Mouse (Mus musculus) hindbrain, postnatal 0 days (tissue): ENCODE data around the gene Plpp2. TPM values are rescaled to one million over a fixed set of nuclear protein-coding genes. Genes with fewer than 3 reads are reported as not detected.
A peak's percentile ranks its signal among the peaks of the same experiment; 100 is the strongest.

Experiments
- ATAC-seq: fragments of 200-750 bp; cut with Nextera tagmentation; 2 replicates; pipeline ENCODE4 v1.8.0; 2017; ENCODE audit warnings: mild to moderate bottlenecking, moderate TSS enrichment, moderate library complexity
- DNase-seq: peaks from one replicate; pipeline ENCODE4 v3.0.0-alpha.2; 2015; ENCODE audit warnings: low spot score
- H3K27ac ChIP-seq: fragments of 300-500 bp; sonication (generic); 2 replicates; pipeline ENCODE4 v1.5.1; 2014; ENCODE audit warnings: mild to moderate bottlenecking
- H3K27me3 ChIP-seq: fragments of 300-500 bp; sonication (generic); 2 replicates; pipeline ENCODE4 v1.6.1; 2014; ENCODE audit warnings: low read length, mixed read lengths; ENCODE audit not compliant: insufficient read depth
- H3K36me3 ChIP-seq: fragments of 300-500 bp; sonication (generic); 2 replicates; pipeline ENCODE4 v1.6.1; 2014; ENCODE audit warnings: low read length, mixed read lengths; ENCODE audit not compliant: insufficient read depth
- H3K4me1 ChIP-seq: fragments of 300-500 bp; sonication (generic); 2 replicates; pipeline ENCODE4 v1.6.1; 2014; ENCODE audit warnings: antibody characterized with exemption, low read length, mixed read lengths; ENCODE audit not compliant: insufficient read depth
- H3K4me2 ChIP-seq: fragments of 300-500 bp; sonication (generic); 2 replicates; pipeline ENCODE4 v1.6.1; 2014; ENCODE audit warnings: low read depth, mild to moderate bottlenecking, low read length, moderate library complexity, mixed read lengths
- H3K4me3 ChIP-seq: fragments of 300-500 bp; sonication (generic); 2 replicates; pipeline ENCODE4 v1.5.1; 2014; ENCODE audit warnings: low read length
- H3K9ac ChIP-seq: fragments of 300-500 bp; sonication (generic); replicated peaks from 2 replicates; pipeline ENCODE4 v1.6.1; 2014; ENCODE audit warnings: mild to moderate bottlenecking, low read length, moderate library complexity, mixed read lengths
- H3K9me3 ChIP-seq: fragments of 300-500 bp; sonication (generic); 2 replicates; pipeline ENCODE4 v1.6.1; 2016; ENCODE audit warnings: low read length, mixed read lengths
- CTCF ChIP-seq: IDR thresholded peaks from 2 replicates; pipeline ENCODE4 v1.5.1; 2016; ENCODE audit warnings: antibody characterized with exemption, control low read depth, low read depth
- WGBS: fragments of 180-500 bp; shearing (Covaris S2); extraction: QIAGEN DNeasy Blood & Tissue Kit; methylation state at CpG from one replicate; pipeline ENCODE4 v1.1.7; 2014; 5-methylcytosine and 5-hydroxymethylcytosine counted together
- microRNA-seq, 2 experiments: library from miRNA; unstranded; fragments of <30 nt; microRNA quantifications; one replicate each; pipeline ENCODE4; 2016
- polyA plus RNA-seq: library from polyadenylated mRNA; unstranded; fragments of >200 nt; fragmentation: Nextera tagmentation; extraction: Ambion mirVana; gene quantifications from 2 replicates; pipeline ENCODE4 v1.2.1, GENCODE M21; 2015
- total RNA-seq: library from RNA; depleted of rRNA; stranded (reverse); fragments of >200 nt; gene quantifications from 2 replicates; pipeline ENCODE4 v1.2.3, GENCODE M21; 2014; rRNA removed

Gene Plpp2
- total and polyA plus RNA-seq, 2 experiments from 2014 or later = 17.7 to 30.3 TPM

DNA sequence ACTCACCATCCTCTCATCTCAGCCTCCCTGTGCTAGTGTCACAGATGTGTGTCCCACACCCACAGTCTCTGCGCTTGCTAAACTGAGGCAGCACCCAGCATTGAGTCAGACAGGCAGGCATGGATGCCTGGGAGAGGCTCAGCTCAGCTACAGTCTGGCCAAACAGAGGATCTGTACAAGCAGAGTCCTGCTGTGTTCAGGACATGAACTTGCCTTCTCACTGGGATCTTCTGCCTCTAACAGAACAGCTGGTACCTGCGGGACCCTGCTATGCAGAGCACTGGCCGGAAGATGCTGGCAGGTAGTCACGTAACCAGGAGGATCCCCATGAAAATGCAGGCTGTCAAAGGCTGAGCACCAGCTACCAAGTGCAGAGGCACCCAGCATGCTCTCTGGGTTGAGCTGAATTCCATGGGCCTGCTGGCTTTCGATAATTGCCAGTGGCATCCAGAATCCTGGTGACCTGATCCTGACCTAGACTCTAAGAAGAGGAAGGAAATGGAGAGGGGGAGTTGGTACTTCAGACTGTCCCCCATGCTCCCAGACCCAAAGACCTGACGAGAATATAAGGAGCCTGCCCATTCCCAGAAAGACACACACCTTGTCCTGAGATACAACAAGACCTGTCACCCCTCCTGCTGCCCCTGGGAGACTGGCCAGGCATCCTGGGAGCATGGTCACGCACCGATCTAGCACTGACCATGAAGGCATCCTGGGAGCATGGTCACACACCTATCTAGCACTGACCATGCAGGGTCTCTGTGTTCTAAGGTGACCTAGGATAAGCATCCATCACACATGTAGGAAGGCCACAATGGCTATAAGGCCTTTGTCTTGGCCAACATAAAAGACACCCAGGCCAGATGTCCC lies 7.9 kb downstream of the Plpp2 start:
- Histone ChIP-seq H3K4me3 (no peak overlapping the region), H3K36me3 (no peaks in the 10 kb centered on the region), H3K4me1 (no peaks in the 10 kb centered on the region), H3K9ac (no peak overlapping the region), H3K27me3 (no peaks in the 10 kb centered on the region), H3K27ac (no peak overlapping the region), H3K4me2 (no peak overlapping the region), H3K9me3 (no peaks in the 10 kb centered on the region)
- no peak for TF ChIP-seq CTCF
- 90% methylated on average over 8 of the region's 8 CpGs for WGBS
- DNase-seq = no peak
- ATAC-seq = no peak

DNA sequence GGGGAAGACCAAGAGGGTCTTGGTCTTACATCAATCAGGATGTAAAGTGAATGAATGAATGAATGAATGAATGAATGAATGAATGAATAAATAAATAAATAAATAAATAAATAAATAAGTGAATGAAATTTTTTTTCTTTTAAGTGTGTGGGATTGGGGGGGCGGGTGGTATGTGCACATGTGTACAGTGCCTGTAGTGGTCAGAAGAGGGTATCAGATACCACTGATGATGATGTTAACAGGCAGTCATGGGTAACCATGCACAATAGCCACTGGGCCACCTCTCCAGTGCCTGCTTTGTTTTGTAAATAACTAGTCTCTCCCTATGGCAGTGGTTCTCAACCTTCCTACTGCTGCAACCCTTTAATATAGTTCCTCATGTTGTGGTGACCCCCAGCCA lies 9.2 kb downstream of the Plpp2 start:
- Histone ChIP-seq H3K9ac (no peak overlapping the region), H3K36me3 (no peaks in the 10 kb centered on the region), H3K4me3 (no peak overlapping the region), H3K4me2 (no peak overlapping the region), H3K9me3 (no peaks in the 10 kb centered on the region), H3K27me3 (no peaks in the 10 kb centered on the region), H3K4me1 (no peaks in the 10 kb centered on the region), H3K27ac (no peak overlapping the region)
- ATAC-seq = no peak
- DNase-seq = no peak
- 93% methylated on average over 1 of the region's 1 CpGs for WGBS
- no peak for TF ChIP-seq CTCF

DNA sequence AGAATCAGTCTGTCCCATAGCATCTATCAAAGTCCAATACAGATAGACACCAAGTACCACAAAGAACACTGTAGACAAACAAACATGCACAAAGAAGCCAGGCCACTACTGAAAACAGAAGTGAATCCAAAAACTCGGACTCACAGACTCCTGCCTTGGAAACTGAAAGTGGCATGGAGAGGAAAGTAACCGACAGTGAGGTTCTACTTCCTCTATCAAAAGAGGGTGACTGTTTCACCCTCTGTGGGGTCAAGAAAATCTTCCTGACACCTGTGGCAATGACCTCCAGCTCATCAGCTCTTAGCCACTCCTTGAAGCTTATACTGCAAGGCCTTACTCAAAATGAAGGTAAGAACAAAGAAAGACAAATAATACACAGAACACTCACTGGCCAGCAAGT lies 26.9 kb downstream of the Plpp2 start:
- ATAC-seq = no peak
- 92% methylated on average over 2 of the region's 2 CpGs for WGBS
- TF ChIP-seq CTCF = no peak

DNA sequence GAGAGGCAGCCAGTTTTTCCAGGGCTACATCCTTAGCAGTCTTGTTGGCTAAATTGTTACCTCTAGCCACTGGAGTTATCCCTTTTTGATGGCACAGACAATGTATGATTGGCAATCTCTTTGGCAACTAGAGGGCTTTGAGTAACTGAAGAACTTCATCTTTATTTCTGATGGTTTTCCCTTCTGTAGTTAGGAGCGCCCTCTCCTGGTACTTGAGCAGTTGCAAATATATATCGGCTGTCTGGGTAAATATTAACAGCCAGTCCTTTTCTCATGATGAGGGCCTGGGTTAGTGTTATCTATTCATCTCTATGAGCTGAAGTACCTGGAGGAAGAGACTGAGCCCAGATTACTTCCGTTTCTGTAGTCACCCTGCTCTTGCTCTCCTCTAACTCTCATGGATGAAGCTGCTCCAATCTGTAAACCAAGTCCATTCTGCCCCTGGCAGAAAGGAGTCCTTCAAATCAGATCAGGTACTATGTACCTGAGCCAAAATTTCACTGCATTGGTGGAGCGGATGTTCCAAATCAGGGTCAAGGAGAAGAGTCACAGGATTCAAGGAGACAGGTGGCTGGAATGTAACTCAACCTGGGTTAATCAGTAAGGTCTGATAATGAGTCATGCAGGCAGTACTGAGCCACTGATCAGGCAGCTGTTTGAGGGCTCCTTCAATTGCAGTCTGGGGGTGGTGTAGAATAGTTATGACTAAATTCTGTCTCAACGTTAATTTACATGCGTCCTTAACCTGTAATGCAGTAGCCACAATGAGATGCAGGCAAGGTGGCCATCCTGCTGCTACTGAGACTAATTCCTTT lies 30.6 kb downstream of the Plpp2 start:
- 68% methylated on average over 6 of the region's 6 CpGs for WGBS
- Histone ChIP-seq H3K36me3 (no peaks in the 10 kb centered on the region), H3K27ac (no peak overlapping the region), H3K9ac (no peak overlapping the region), H3K4me2 (no peak overlapping the region), H3K27me3 (no peaks in the 10 kb centered on the region), H3K4me1 (no peaks in the 10 kb centered on the region), H3K4me3 (no peak overlapping the region), H3K9me3 (no peaks in the 10 kb centered on the region)
- ATAC-seq = no peak
- peak; percentile 31 for DNase-seq
- TF ChIP-seq CTCF = peak; percentile 19

More for the DNA sequence above, 26.9 kb downstream of the Plpp2 start:
- DNase-seq = no peak
- H3K36me3 ChIP-seq = no peaks in the 10 kb centered on the region
- H3K9ac ChIP-seq = no peak overlapping the region
- H3K9me3 ChIP-seq = no peaks in the 10 kb centered on the region
- H3K4me2 ChIP-seq = no peak overlapping the region
- H3K4me3 ChIP-seq = no peak overlapping the region
- H3K4me1 ChIP-seq = no peaks in the 10 kb centered on the region
- H3K27me3 ChIP-seq = no peaks in the 10 kb centered on the region
- no peak overlapping the region for H3K27ac ChIP-seq

DNA sequence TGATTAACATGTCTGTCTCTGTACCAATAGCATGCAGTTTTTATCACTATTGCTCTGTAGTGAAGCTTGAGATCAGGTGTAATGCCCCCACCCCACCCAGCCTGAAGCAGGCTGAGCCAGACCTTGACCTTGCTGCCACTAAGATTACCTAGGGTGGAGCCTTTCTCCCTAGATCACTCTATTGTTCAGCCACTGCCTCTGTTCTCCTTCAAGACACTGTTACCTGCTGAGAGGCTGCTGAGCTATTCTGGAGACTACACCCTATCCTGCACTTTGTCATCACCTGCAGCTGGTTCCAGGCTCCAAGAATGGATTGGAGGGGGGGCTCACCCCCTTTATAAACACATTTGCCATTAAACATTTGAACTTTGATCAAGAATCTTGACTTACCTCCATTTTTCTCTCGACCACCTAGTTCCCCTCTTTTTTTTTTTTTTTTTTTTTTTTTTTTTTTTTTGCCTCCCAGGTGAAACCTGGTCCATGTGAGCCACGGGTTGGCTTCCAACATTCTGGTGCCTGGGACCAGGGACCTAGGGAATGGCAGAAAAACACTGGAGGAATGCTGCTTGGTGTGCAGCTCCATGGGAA lies 36.8 kb downstream of the Plpp2 start:
- Histone ChIP-seq H3K36me3 (no peaks in the 10 kb centered on the region), H3K4me1 (no peaks in the 10 kb centered on the region), H3K4me2 (no peak overlapping the region), H3K9me3 (no peaks in the 10 kb centered on the region), H3K9ac (no peak overlapping the region), H3K27ac (no peak overlapping the region), H3K27me3 (no peaks in the 10 kb centered on the region), H3K4me3 (no peak overlapping the region)
- ATAC-seq = no peak
- WGBS = 44% methylated on average over 2 of the region's 2 CpGs
- TF ChIP-seq CTCF = no peak
- DNase-seq = no peak

DNA sequence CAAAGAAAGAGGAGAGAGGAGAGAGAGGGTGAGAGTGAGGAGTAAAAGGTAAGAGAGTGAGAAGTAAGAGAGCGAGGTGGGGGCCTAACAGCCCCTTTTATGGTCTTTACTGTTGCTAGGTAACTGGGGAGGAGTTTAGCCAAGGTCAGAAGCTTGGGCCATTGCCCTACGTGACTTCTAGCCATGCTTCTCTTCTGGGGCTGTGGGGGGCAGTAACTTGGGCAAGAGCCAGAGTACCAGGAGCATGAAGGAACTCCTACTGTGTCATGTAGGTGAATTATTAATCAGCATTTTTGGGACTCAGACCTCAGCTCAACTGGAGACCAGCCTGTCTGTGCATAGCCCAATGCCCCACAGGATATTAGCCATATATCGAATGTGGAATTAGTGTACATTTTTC lies 37.7 kb downstream of the Plpp2 start:
- 49% methylated on average over 3 of the region's 3 CpGs for WGBS
- Histone ChIP-seq H3K9me3 (no peaks in the 10 kb centered on the region), H3K27me3 (no peaks in the 10 kb centered on the region), H3K4me2 (no peak overlapping the region), H3K4me1 (no peaks in the 10 kb centered on the region), H3K27ac (no peak overlapping the region), H3K36me3 (no peaks in the 10 kb centered on the region), H3K9ac (no peak overlapping the region), H3K4me3 (no peak overlapping the region)
- ATAC-seq = no peak
- TF ChIP-seq CTCF = no peak
- no peak for DNase-seq

Small RNAs within 50 kb of the gene (microRNA-seq; reads per million reads assigned to microRNA genes)
- gene Mir6909 = 0.18 to 0.36 reads per million in 2 experiments

Other genes starting within 250 kb of the Plpp2 start
- gene Vmn2r82, start 177.3 kb downstream of the Plpp2 start, total RNA-seq = not detected in 2 replicates
- not detected in 2 replicates for gene Vmn2r82, start 177.3 kb downstream of the Plpp2 start, polyA plus RNA-seq
- gene Vmn2r83, start 65.1 kb downstream of the Plpp2 start, total RNA-seq = not detected in 2 replicates
- gene Vmn2r83, start 65.1 kb downstream of the Plpp2 start, polyA plus RNA-seq = 0.04 TPM in 1 of 2 replicates, not detected in the other
- gene Mier2, start 21.4 kb upstream of the Plpp2 start, total RNA-seq = 115 and 126 TPM in 2 replicates
- 36.3 and 37.5 TPM in 2 replicates for gene Mier2, start 21.4 kb upstream of the Plpp2 start, polyA plus RNA-seq
- not detected in 2 replicates for gene Theg, start 53.5 kb upstream of the Plpp2 start, total RNA-seq
- gene Theg, start 53.5 kb upstream of the Plpp2 start, polyA plus RNA-seq = not detected in 2 replicates
- 31.9 and 37.6 TPM in 2 replicates for gene C2cd4c, start 80.2 kb upstream of the Plpp2 start, total RNA-seq
- gene C2cd4c, start 80.2 kb upstream of the Plpp2 start, polyA plus RNA-seq = 1.0 and 1.1 TPM in 2 replicates
- gene Shc2, start 104.1 kb upstream of the Plpp2 start, total RNA-seq = 66.2 and 67.9 TPM in 2 replicates
- 19.8 and 21.3 TPM in 2 replicates for gene Shc2, start 104.1 kb upstream of the Plpp2 start, polyA plus RNA-seq
- gene Odf3l2, start 111.9 kb upstream of the Plpp2 start, total RNA-seq = 0.42 and 2.0 TPM in 2 replicates
- 0.60 and 0.71 TPM in 2 replicates for gene Odf3l2, start 111.9 kb upstream of the Plpp2 start, polyA plus RNA-seq
- 0.90 and 2.1 TPM in 2 replicates for gene Madcam1, start 130.8 kb upstream of the Plpp2 start, total RNA-seq
- gene Madcam1, start 130.8 kb upstream of the Plpp2 start, polyA plus RNA-seq = 0.98 and 1.4 TPM in 2 replicates
- 117 and 135 TPM in 2 replicates for gene Tpgs1, start 135.6 kb upstream of the Plpp2 start, total RNA-seq
- gene Tpgs1, start 135.6 kb upstream of the Plpp2 start, polyA plus RNA-seq = 132 and 133 TPM in 2 replicates
- 65.1 and 76.7 TPM in 2 replicates for gene Cdc34, start 148.4 kb upstream of the Plpp2 start, total RNA-seq
- gene Cdc34, start 148.4 kb upstream of the Plpp2 start, polyA plus RNA-seq = 69.8 and 71.3 TPM in 2 replicates
- 0.22 and 0.63 TPM in 2 replicates for gene Gzmm, start 155.2 kb upstream of the Plpp2 start, total RNA-seq
- gene Gzmm, start 155.2 kb upstream of the Plpp2 start, polyA plus RNA-seq = 1.2 TPM in 2 replicates
- gene Bsg, start 170.7 kb upstream of the Plpp2 start, total RNA-seq = 1,127 and 1,151 TPM in 2 replicates
- 1,243 and 1,259 TPM in 2 replicates for gene Bsg, start 170.7 kb upstream of the Plpp2 start, polyA plus RNA-seq
- 92.6 and 101 TPM in 2 replicates for gene Hcn2, start 182.8 kb upstream of the Plpp2 start, total RNA-seq
- gene Hcn2, start 182.8 kb upstream of the Plpp2 start, polyA plus RNA-seq = 5.5 and 6.6 TPM in 2 replicates
- gene Polrmt, start 212.8 kb upstream of the Plpp2 start, total RNA-seq = 30.4 and 36.5 TPM in 2 replicates
- gene Polrmt, start 212.8 kb upstream of the Plpp2 start, polyA plus RNA-seq = 29.7 and 32.6 TPM in 2 replicates
- gene Fgf22, start 221.3 kb upstream of the Plpp2 start, total RNA-seq = 1.3 and 2.2 TPM in 2 replicates
- gene Fgf22, start 221.3 kb upstream of the Plpp2 start, polyA plus RNA-seq = 3.8 and 5.1 TPM in 2 replicates
- 112 and 120 TPM in 2 replicates for gene Rnf126, start 233.2 kb upstream of the Plpp2 start, total RNA-seq
- gene Rnf126, start 233.2 kb upstream of the Plpp2 start, polyA plus RNA-seq = 108 and 119 TPM in 2 replicates
- 2.6 and 3.3 TPM in 2 replicates for gene Fstl3, start 243.5 kb upstream of the Plpp2 start, total RNA-seq
- 3.1 and 3.2 TPM in 2 replicates for gene Fstl3, start 243.5 kb upstream of the Plpp2 start, polyA plus RNA-seq